Mouse (Mus musculus): ENCODE results near the gene Atp6v0b. TPM values are rescaled to one million over a fixed set of nuclear protein-coding genes. Genes with fewer than 3 reads are reported as not detected.
A peak's percentile ranks its signal among the peaks of the same experiment; 100 is the strongest.

Atp6v0b gene
- polyA plus RNA-seq, 1 experiment from 2014 or later: 618 TPM

GRCm38 (mm10) chr4:117917847-117918246 is 30.7 kb upstream of the Atp6v0b start:
- Histone ChIP-seq H3K36me3 (replicated peaks) (no peaks in the 10 kb centered on the region), H3K9me3 (no peaks in the 10 kb centered on the region), H3K4me1 (peaks cover 21% of the 10 kb centered on the region), H3K9ac (no peak overlapping the region), H3K4me3 (no peak overlapping the region), H3K27ac (no peak overlapping the region), H3K27me3 (replicated peaks) (no peaks in the 10 kb centered on the region), H3K4me2 (no peak overlapping the region)
- ATAC-seq (replicated peaks): no peak
- WGBS: 96% methylated on average over 4 of the region's 4 CpGs

- no peak overlapping the region for H3K4me3 ChIP-seq
- H3K9me3 ChIP-seq: no peaks in the 10 kb centered on the region
- H3K4me2 ChIP-seq: no peak overlapping the region
- no peaks in the 10 kb centered on the region for H3K27me3 ChIP-seq (replicated peaks)
- no peak overlapping the region for H3K27ac ChIP-seq
- peaks cover 26% of the 10 kb centered on the region for H3K4me1 ChIP-seq
- WGBS: 96% methylated on average over 4 of the region's 4 CpGs
- ATAC-seq (replicated peaks): no peak
- no peak overlapping the region for H3K9ac ChIP-seq
- H3K36me3 ChIP-seq (replicated peaks): no peaks in the 10 kb centered on the region
Observed at GRCm38 (mm10) chr4:117917402-117917801, 30.3 kb upstream of the Atp6v0b start.

GRCm38 (mm10) chr4:117916386-117916785 is 29.3 kb upstream of the Atp6v0b start:
- peaks cover 36% of the 10 kb centered on the region for H3K4me1 ChIP-seq
- no peak overlapping the region; the same call in 1 of the 2 replicates for H3K4me2 ChIP-seq
- no peak for ATAC-seq (replicated peaks)
- no peaks in the 10 kb centered on the region for H3K36me3 ChIP-seq (replicated peaks)
- no peaks in the 10 kb centered on the region for H3K9me3 ChIP-seq
- H3K27ac ChIP-seq: no peak overlapping the region
- no peaks in the 10 kb centered on the region for H3K27me3 ChIP-seq (replicated peaks)
- H3K4me3 ChIP-seq: no peak overlapping the region
- 89% methylated on average over 5 of the region's 5 CpGs for WGBS
- no peak overlapping the region for H3K9ac ChIP-seq

GRCm38 (mm10) chr4:117915489-117916105 is 28.5 kb upstream of the Atp6v0b start:
- no peaks in the 10 kb centered on the region for H3K36me3 ChIP-seq (replicated peaks)
- 6% methylated on average over 19 of the region's 19 CpGs for WGBS
- H3K9ac ChIP-seq: peak overlapping the region; percentile 87
- H3K4me1 ChIP-seq: peaks cover 43% of the 10 kb centered on the region
- H3K4me2 ChIP-seq: peak overlapping the region; percentile 99
- H3K4me3 ChIP-seq: peak overlapping the region; percentile 91
- H3K9me3 ChIP-seq: no peaks in the 10 kb centered on the region
- peak overlapping the region; percentile 88 for H3K27ac ChIP-seq
- no peak for ATAC-seq (replicated peaks)
- H3K27me3 ChIP-seq (replicated peaks): no peaks in the 10 kb centered on the region

GRCm38 (mm10) chr4:117914591-117915442 is 27.7 kb upstream of the Atp6v0b start, which contains the start of gene Ipo13:
Gene Ipo13, minus strand, starts transcription at chr4:117914999.
- Histone ChIP-seq H3K27ac (peak within 1 kb of the TSS; percentile 88), H3K9me3 (no peaks in the 10 kb centered on the region), H3K4me2 (peak within 1 kb of the TSS; percentile 99), H3K27me3 (replicated peaks) (no peaks in the 10 kb centered on the region), H3K4me1 (peaks cover 51% of the 10 kb centered on the region), H3K9ac (peak within 1 kb of the TSS; percentile 87), H3K4me3 (peak within 1 kb of the TSS; percentile 91), H3K36me3 (replicated peaks) (no peaks in the 10 kb centered on the region)
- peak; percentile 96 for ATAC-seq (replicated peaks)
- WGBS: under 1% methylated on average over 61 of the region's 61 CpGs

GRCm38 (mm10) chr4:117914031-117914430 is 26.9 kb upstream of the Atp6v0b start:
- H3K27me3 ChIP-seq (replicated peaks): no peaks in the 10 kb centered on the region
- whole genome bisulfite sequencing: 18% methylated on average over 8 of the region's 8 CpGs
- peak; percentile 8 for ATAC-seq (replicated peaks)
- H3K4me2 ChIP-seq: peak overlapping the region; percentile 99
- H3K27ac ChIP-seq: no peak overlapping the region
- no peaks in the 10 kb centered on the region for H3K9me3 ChIP-seq
- peak overlapping the region; percentile 87 for H3K9ac ChIP-seq
- H3K4me1 ChIP-seq: peaks cover 59% of the 10 kb centered on the region
- no peaks in the 10 kb centered on the region for H3K36me3 ChIP-seq (replicated peaks)
- peak overlapping the region; percentile 91 for H3K4me3 ChIP-seq

- Histone ChIP-seq H3K36me3 (replicated peaks) (no peaks in the 10 kb centered on the region), H3K9me3 (no peaks in the 10 kb centered on the region), H3K9ac (peak overlapping the region; percentile 87), H3K4me1 (peaks cover 65% of the 10 kb centered on the region), H3K27me3 (replicated peaks) (no peaks in the 10 kb centered on the region), H3K27ac (no peak overlapping the region), H3K4me3 (peak overlapping the region; percentile 91), H3K4me2 (peak overlapping the region; percentile 99)
- no peak for ATAC-seq (replicated peaks)
- WGBS: 31% methylated on average over 3 of the region's 3 CpGs
Observed at GRCm38 (mm10) chr4:117913421-117913820, 26.3 kb upstream of the Atp6v0b start.

- Histone ChIP-seq H3K4me2 (peak overlapping the region; percentile 99), H3K9me3 (no peaks in the 10 kb centered on the region), H3K27ac (no peak overlapping the region), H3K9ac (no peak overlapping the region; the same call in 1 of the 2 replicates), H3K36me3 (replicated peaks) (no peaks in the 10 kb centered on the region), H3K4me1 (peaks cover 72% of the 10 kb centered on the region), H3K4me3 (peak overlapping the region; percentile 91), H3K27me3 (replicated peaks) (no peaks in the 10 kb centered on the region)
- ATAC-seq (replicated peaks): no peak
- 69% methylated on average over 7 of the region's 7 CpGs for WGBS
Observed at GRCm38 (mm10) chr4:117912685-117913273, 25.6 kb upstream of the Atp6v0b start.

- WGBS: 90% methylated on average over 13 of the region's 13 CpGs
- Histone ChIP-seq H3K36me3 (replicated peaks) (no peaks in the 10 kb centered on the region), H3K27me3 (replicated peaks) (no peaks in the 10 kb centered on the region), H3K4me1 (peaks cover 75% of the 10 kb centered on the region), H3K9ac (no peak overlapping the region), H3K4me3 (no peak overlapping the region), H3K9me3 (no peaks in the 10 kb centered on the region), H3K4me2 (no peak overlapping the region; the same call in 1 of the 2 replicates), H3K27ac (no peak overlapping the region)
- ATAC-seq (replicated peaks): no peak
Observed at GRCm38 (mm10) chr4:117912131-117912561, 25.0 kb upstream of the Atp6v0b start.

- Histone ChIP-seq H3K4me2 (peak overlapping the region; percentile 47), H3K27ac (peak overlapping the region; percentile 74), H3K9ac (peak overlapping the region; percentile 13; the same call in 1 of the 2 replicates), H3K4me3 (peak overlapping the region; percentile 16; the same call in 1 of the 2 replicates), H3K9me3 (no peaks in the 10 kb centered on the region), H3K36me3 (replicated peaks) (peaks cover 15% of the 10 kb centered on the region), H3K27me3 (replicated peaks) (no peaks in the 10 kb centered on the region), H3K4me1 (peaks cover 64% of the 10 kb centered on the region)
- peak; percentile 82 for ATAC-seq (replicated peaks)
- 50% methylated on average over 8 of the region's 8 CpGs for WGBS
Observed at GRCm38 (mm10) chr4:117908834-117909453, 21.8 kb upstream of the Atp6v0b start.

- no peak overlapping the region for H3K9ac ChIP-seq
- no peaks in the 10 kb centered on the region for H3K27me3 ChIP-seq (replicated peaks)
- no peak overlapping the region for H3K27ac ChIP-seq
- ATAC-seq (replicated peaks): no peak
- peaks cover 37% of the 10 kb centered on the region for H3K4me1 ChIP-seq
- WGBS: 85% methylated on average over 3 of the region's 3 CpGs
- H3K9me3 ChIP-seq: no peaks in the 10 kb centered on the region
- no peak overlapping the region for H3K4me3 ChIP-seq
- H3K4me2 ChIP-seq: no peak overlapping the region
- H3K36me3 ChIP-seq (replicated peaks): peaks cover 41% of the 10 kb centered on the region
Observed at GRCm38 (mm10) chr4:117906196-117906595, 19.1 kb upstream of the Atp6v0b start.

GRCm38 (mm10) chr4:117904761-117905160 is 17.6 kb upstream of the Atp6v0b start:
- peaks cover 54% of the 10 kb centered on the region for H3K36me3 ChIP-seq (replicated peaks)
- WGBS: 93% methylated on average over 8 of the region's 8 CpGs

More at GRCm38 (mm10) chr4:117904761-117905160, 17.6 kb upstream of the Atp6v0b start:
- H3K9ac ChIP-seq: no peak overlapping the region
- H3K9me3 ChIP-seq: no peaks in the 10 kb centered on the region
- H3K27ac ChIP-seq: no peak overlapping the region
- no peak overlapping the region for H3K4me2 ChIP-seq
- peaks cover 23% of the 10 kb centered on the region for H3K4me1 ChIP-seq
- ATAC-seq (replicated peaks): no peak
- H3K27me3 ChIP-seq (replicated peaks): no peaks in the 10 kb centered on the region
- H3K4me3 ChIP-seq: no peak overlapping the region
